Mouse (Mus musculus): ENCODE results near the gene Ctnna3. TPM values are rescaled to one million over a fixed set of nuclear protein-coding genes. Genes with fewer than 3 reads are reported as not detected.

Ctnna3 gene
- total and polyA plus RNA-seq, 3 experiments: not detected

DNA sequence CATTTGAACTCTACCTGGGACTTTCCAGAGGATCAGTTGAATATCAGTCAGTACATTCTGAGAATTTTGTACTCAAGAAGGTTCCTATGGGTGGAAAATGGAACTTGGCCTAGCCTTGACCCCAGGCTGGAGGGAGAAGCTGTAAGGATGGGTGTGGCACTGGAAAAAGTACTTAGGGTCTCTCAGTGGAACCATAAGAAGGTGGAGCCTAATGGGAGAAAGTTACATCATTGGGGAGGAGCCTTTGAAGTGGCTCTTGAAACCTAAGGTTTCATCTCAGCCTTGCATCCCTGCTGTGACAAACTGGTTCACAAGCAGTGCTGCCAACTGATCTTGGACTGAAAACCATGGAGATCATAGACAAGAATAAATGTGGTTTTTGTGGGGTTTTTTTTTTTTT lies 1318.8 kb downstream of the Ctnna3 start:
- H3K79me2 ChIP-seq (ENCODE audit: control insufficient read depth, insufficient read depth, low read length, poor library complexity): no peaks in the 10 kb centered on the region
- no peak overlapping the region for H3K4me3 ChIP-seq (ENCODE audit: control insufficient read depth in 1 of 2, insufficient read depth in 1 of 2, low read depth in 2 of 2, low read length in 2 of 2)
- no peaks in the 10 kb centered on the region for H3K27me3 ChIP-seq (ENCODE audit: control insufficient read depth in 1 of 2, insufficient read depth in 2 of 2, low read length in 2 of 2)
- H3K36me3 ChIP-seq (ENCODE audit: control insufficient read depth in 1 of 2, insufficient read depth in 2 of 2, low read length in 2 of 2): no peaks in the 10 kb centered on the region
- H3K9ac ChIP-seq (ENCODE audit: control insufficient read depth, low read depth, low read length, poor library complexity, severe bottlenecking): no peak overlapping the region
- no peaks in the 10 kb centered on the region for H3K4me1 ChIP-seq (ENCODE audit: control insufficient read depth in 1 of 2, insufficient read depth in 2 of 2, low read length in 2 of 2)
- H3K27ac ChIP-seq (ENCODE audit: control insufficient read depth, low read depth, low read length): no peak overlapping the region
- H3K9me3 ChIP-seq (replicated peaks; ENCODE audit: insufficient read depth, low read length): no peaks in the 10 kb centered on the region
- TF ChIP-seq UBTF (IDR thresholded peaks at IDR 0.05; ENCODE audit: borderline replicate concordance, insufficient read depth, low read depth, low read length) (no peak), ETS1 (IDR thresholded peaks at IDR 0.05; ENCODE audit: low read depth, low read length) (no peak), USF1 (IDR thresholded peaks at IDR 0.05; ENCODE audit: low read depth, low read length) (no peak), GABPA (IDR thresholded peaks at IDR 0.05; ENCODE audit: low read depth, low read length) (no peak), SMC3 (IDR thresholded peaks at IDR 0.05; ENCODE audit: low read depth, low read length) (no peak), GATA1 (IDR thresholded peaks at IDR 0.05; ENCODE audit: low read depth, low read length) (no peak), TBP (IDR thresholded peaks at IDR 0.05; ENCODE audit: low read depth, low read length) (no peak), CTCF (IDR thresholded peaks at IDR 0.05 in 2 of 3, conservative IDR thresholded peaks at IDR 0.05 in 1 of 3; ENCODE audit: control insufficient read depth in 1 of 3, insufficient read depth in 1 of 3, low read depth in 2 of 3, low read length in 3 of 3, poor library complexity in 1 of 3, severe bottlenecking in 1 of 3) (no peak), ZNF384 (IDR thresholded peaks at IDR 0.05; ENCODE audit: low read depth, low read length) (no peak), ZKSCAN1 (IDR thresholded peaks at IDR 0.05; ENCODE audit: low read depth, low read length) (no peak), CHD2 (IDR thresholded peaks at IDR 0.05; ENCODE audit: low read length) (no peak), MAZ (IDR thresholded peaks at IDR 0.05; ENCODE audit: low read depth, low read length) (no peak), MEF2A (IDR thresholded peaks at IDR 0.05; ENCODE audit: extremely low read depth, insufficient replicate concordance, low read depth, low read length, poor library complexity, severe bottlenecking) (no peak), POLR2AphosphoS5 (IDR thresholded peaks at IDR 0.05; ENCODE audit: borderline replicate concordance, low read depth, low read length) (no peak), MYB (IDR thresholded peaks at IDR 0.05; ENCODE audit: low read depth, low read length) (no peak), NELFE (IDR thresholded peaks at IDR 0.05; ENCODE audit: low read depth, low read length) (no peak), KAT2A (conservative IDR thresholded peaks at IDR 0.05; ENCODE audit: low read depth, low read length) (no peak), EP300 (IDR thresholded peaks at IDR 0.05; ENCODE audit: low read depth in 1 of 2, low read length in 2 of 2) (no peak)
- no peak for DNase-seq (ENCODE audit: low read depth, low spot score)

DNA sequence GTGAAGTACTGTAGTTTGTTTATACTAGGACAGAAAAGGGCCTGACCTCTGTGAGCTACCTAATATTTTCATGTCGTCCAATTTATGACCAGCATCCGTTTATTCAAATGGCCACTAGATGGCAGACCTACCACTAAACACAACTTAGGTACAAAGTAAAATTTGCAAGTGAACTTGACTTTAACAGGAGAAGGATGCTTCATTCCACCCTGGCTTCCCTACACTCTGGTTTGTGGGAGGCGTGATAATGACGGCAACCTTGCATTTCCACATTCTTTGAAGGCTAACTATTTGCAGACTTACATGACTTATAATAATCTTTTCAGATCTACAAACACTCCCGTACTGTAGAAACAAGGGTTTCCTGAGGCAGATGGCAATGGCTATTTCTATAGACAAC lies 1320.9 kb downstream of the Ctnna3 start:
- H3K27ac ChIP-seq (ENCODE audit: control insufficient read depth, low read depth, low read length): no peak overlapping the region
- peak; percentile 51 for DNase-seq (ENCODE audit: low read depth, low spot score)
- H3K4me1 ChIP-seq (ENCODE audit: control insufficient read depth in 1 of 2, insufficient read depth in 2 of 2, low read length in 2 of 2): no peaks in the 10 kb centered on the region
- TF ChIP-seq RAD21 (IDR thresholded peaks at IDR 0.05; ENCODE audit: low read depth, low read length) (peak; percentile 56), GATA1 (IDR thresholded peaks at IDR 0.05; ENCODE audit: low read depth, low read length) (no peak), CTCF (IDR thresholded peaks at IDR 0.05 in 2 of 3, conservative IDR thresholded peaks at IDR 0.05 in 1 of 3; ENCODE audit: control insufficient read depth in 1 of 3, insufficient read depth in 1 of 3, low read depth in 2 of 3, low read length in 3 of 3, poor library complexity in 1 of 3, severe bottlenecking in 1 of 3) (peak in 2 of 3 experiments; percentile 42 to 60; a peak in 3 of 6 replicates), USF2 (IDR thresholded peaks at IDR 0.05; ENCODE audit: borderline replicate concordance in 1 of 2, insufficient read depth in 1 of 2, low read depth in 1 of 2, low read length in 2 of 2) (no peak), ZKSCAN1 (IDR thresholded peaks at IDR 0.05; ENCODE audit: low read depth, low read length) (no peak), MAZ (IDR thresholded peaks at IDR 0.05; ENCODE audit: low read depth, low read length) (no peak), RCOR1 (IDR thresholded peaks at IDR 0.05; ENCODE audit: low read depth, low read length) (no peak), ZC3H11A (IDR thresholded peaks at IDR 0.05; ENCODE audit: low read depth, low read length) (peak; percentile 31; the same call in 1 of the 2 replicates), CHD2 (IDR thresholded peaks at IDR 0.05; ENCODE audit: low read length) (no peak), KAT2A (conservative IDR thresholded peaks at IDR 0.05; ENCODE audit: low read depth, low read length) (no peak), MAFK (IDR thresholded peaks at IDR 0.05; ENCODE audit: borderline replicate concordance, low read depth, low read length) (no peak), POLR2AphosphoS2 (IDR thresholded peaks at IDR 0.05; ENCODE audit: low read length) (no peak), HCFC1 (IDR thresholded peaks at IDR 0.05; ENCODE audit: low read depth, low read length) (no peak), ZMIZ1 (IDR thresholded peaks at IDR 0.05; ENCODE audit: low read depth, low read length) (no peak), SMC3 (IDR thresholded peaks at IDR 0.05; ENCODE audit: low read depth, low read length) (peak; percentile 70), MEF2A (IDR thresholded peaks at IDR 0.05; ENCODE audit: extremely low read depth, insufficient replicate concordance, low read depth, low read length, poor library complexity, severe bottlenecking) (no peak)
- no peaks in the 10 kb centered on the region for H3K79me2 ChIP-seq (ENCODE audit: control insufficient read depth, insufficient read depth, low read length, poor library complexity)
- H3K4me3 ChIP-seq (ENCODE audit: control insufficient read depth in 1 of 2, insufficient read depth in 1 of 2, low read depth in 2 of 2, low read length in 2 of 2): no peak overlapping the region
- H3K36me3 ChIP-seq (ENCODE audit: control insufficient read depth in 1 of 2, insufficient read depth in 2 of 2, low read length in 2 of 2): no peaks in the 10 kb centered on the region
- no peaks in the 10 kb centered on the region for H3K27me3 ChIP-seq (ENCODE audit: control insufficient read depth in 1 of 2, insufficient read depth in 2 of 2, low read length in 2 of 2)
- H3K9ac ChIP-seq (ENCODE audit: control insufficient read depth, low read depth, low read length, poor library complexity, severe bottlenecking): no peak overlapping the region
- no peaks in the 10 kb centered on the region for H3K9me3 ChIP-seq (replicated peaks; ENCODE audit: insufficient read depth, low read length)
